Mouse (Mus musculus) kidney, postnatal 10 days (tissue): Measurements from ENCODE around the gene Haus5.

Experiments
- DNase-seq: peaks from one replicate; pipeline ENCODE4 v3.0.0; 2021; ENCODE audit warnings: mixed read lengths

Gene Haus5

GRCm38 (mm10) chr7:30664529-30665200, at the start of gene Haus5:
Gene Haus5 (minus strand): TSS chr7:30664994.
- DNase-seq: peak; percentile 95

GRCm38 (mm10) chr7:30711942-30712341, 47.1 kb upstream of the Haus5 start, which contains the start of gene Atp4a:
Gene Atp4a (plus strand): TSS chr7:30712209.
- DNase-seq: no peak

GRCm38 (mm10) chr7:30707441-30707840, 42.6 kb upstream of the Haus5 start:
- no peak for DNase-seq

- DNase-seq: no peak
Measured at GRCm38 (mm10) chr7:30706214-30706882, 41.6 kb upstream of the Haus5 start.

GRCm38 (mm10) chr7:30698589-30698988, 33.8 kb upstream of the Haus5 start, which contains the start of gene 2200002J24Rik:
Gene 2200002J24Rik (plus strand): TSS chr7:30698926.
- DNase-seq: no peak

GRCm38 (mm10) chr7:30698101-30698500, 33.3 kb upstream of the Haus5 start:
- no peak for DNase-seq

- DNase-seq: no peak
Measured at GRCm38 (mm10) chr7:30688325-30688724, 23.5 kb upstream of the Haus5 start.

GRCm38 (mm10) chr7:30683425-30683824, 18.6 kb upstream of the Haus5 start:
- DNase-seq: no peak

GRCm38 (mm10) chr7:30681897-30682296, 17.1 kb upstream of the Haus5 start:
- no peak for DNase-seq

- peak; percentile 52 for DNase-seq
Measured at GRCm38 (mm10) chr7:30678263-30678975, 13.6 kb upstream of the Haus5 start.

- DNase-seq: no peak
Measured at GRCm38 (mm10) chr7:30671480-30671879, 6.7 kb upstream of the Haus5 start, which contains the start of gene Pmis2. Gene Pmis2 (minus strand): TSS chr7:30671605.

GRCm38 (mm10) chr7:30669229-30669628, 4.4 kb upstream of the Haus5 start:
- no peak for DNase-seq

- DNase-seq: no peak
Measured at GRCm38 (mm10) chr7:30665321-30665720, 527 bp upstream of the Haus5 start.

GRCm38 (mm10) chr7:30649591-30650540, 14.9 kb downstream of the Haus5 start, which contains the start of gene Rbm42:
Gene Rbm42 (minus strand): TSS chr7:30650317.
- peak; percentile 99 for DNase-seq

GRCm38 (mm10) chr7:30639083-30639482, 25.7 kb downstream of the Haus5 start:
- DNase-seq: no peak

- no peak for DNase-seq
Measured at GRCm38 (mm10) chr7:30636395-30636794, 28.4 kb downstream of the Haus5 start.

GRCm38 (mm10) chr7:30635752-30636151, 29.0 kb downstream of the Haus5 start, which contains the start of gene Etv2:
Gene Etv2 (minus strand): TSS chr7:30635852.
- DNase-seq: no peak

GRCm38 (mm10) chr7:30634621-30635020, 30.2 kb downstream of the Haus5 start:
- peak; percentile 70 for DNase-seq

- DNase-seq: no peak
Measured at GRCm38 (mm10) chr7:30633762-30634412, 30.9 kb downstream of the Haus5 start.

GRCm38 (mm10) chr7:30629013-30629412, 35.8 kb downstream of the Haus5 start:
- no peak for DNase-seq

- DNase-seq: no peak
Measured at GRCm38 (mm10) chr7:30626647-30627046, 38.1 kb downstream of the Haus5 start.
